Mouse (Mus musculus): ENCODE measurements around the gene Usp21.

DNA sequence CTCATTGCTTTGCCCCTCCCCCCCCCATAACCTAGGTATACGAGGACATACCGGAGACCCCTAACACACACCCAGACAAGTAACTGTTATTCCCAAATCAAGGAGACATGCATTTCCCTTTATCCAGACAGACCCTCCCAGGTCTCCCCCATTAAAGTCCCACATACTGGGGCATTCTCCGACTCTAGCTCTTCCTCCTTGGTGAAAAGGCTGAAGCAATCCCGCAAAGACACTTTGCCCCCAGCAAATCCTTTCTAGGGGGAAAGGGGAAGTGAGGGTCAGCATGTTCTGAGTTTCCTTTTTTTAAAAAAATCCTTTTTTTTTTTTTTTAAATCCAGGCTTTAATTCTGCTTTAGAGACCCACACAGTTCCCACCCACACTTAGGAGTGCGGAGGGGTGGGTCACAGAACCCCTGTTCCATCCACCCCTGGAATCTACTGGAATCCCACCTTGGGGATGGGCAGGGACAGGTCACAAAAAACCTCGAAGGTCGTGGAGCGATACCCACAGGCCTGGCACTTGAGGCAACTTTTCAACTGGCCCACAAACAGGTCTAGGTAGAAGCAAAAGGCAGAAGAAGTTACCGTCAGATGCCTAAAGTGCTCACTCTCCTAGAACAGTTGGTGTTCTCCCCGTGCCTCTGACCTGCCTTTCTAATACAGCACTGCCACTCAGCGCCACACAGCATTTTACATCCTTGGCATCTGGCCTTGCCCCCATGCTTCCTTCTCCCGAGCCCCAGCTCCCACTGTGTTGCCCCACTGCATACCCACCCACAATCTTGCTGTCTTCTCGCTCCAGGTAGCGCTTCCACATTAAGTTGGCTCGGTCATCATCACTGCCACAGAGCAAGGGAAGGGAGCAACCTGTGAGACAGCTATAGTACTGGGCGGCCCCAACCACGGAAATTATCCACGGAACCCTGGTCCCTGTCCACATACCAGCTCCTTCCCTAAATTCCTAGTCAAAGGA lies 4.3 kb downstream of the Usp21 start:
- TF ChIP-seq CTCF (IDR thresholded peaks at IDR 0.05; ENCODE audit: low read depth) (no peak), EP300 (IDR thresholded peaks at IDR 0.05; ENCODE audit: low read depth) (no peak)
